Mouse (Mus musculus): Measurements from ENCODE around the gene Srd5a2.
"Not testable (repeated sequence)": the region's sequence is repeated elsewhere in the genome, so short reads cannot be mapped to it uniquely, and the experiment has no call there.

Gene Srd5a2

GRCm38 (mm10) chr17:74047210-74048082 lies at the start of gene Srd5a2:
TSS of gene Srd5a2 (minus strand) at chr17:74047916.
- DNase-seq (ENCODE audit: low spot score) = no peak

GRCm38 (mm10) chr17:74088886-74089678 lies 41.4 kb upstream of the Srd5a2 start:
- DNase-seq (ENCODE audit: low spot score) = no peak

GRCm38 (mm10) chr17:74088016-74088415 lies 40.3 kb upstream of the Srd5a2 start:
- no peak for DNase-seq (ENCODE audit: low spot score)

GRCm38 (mm10) chr17:74083370-74083769 lies 35.7 kb upstream of the Srd5a2 start:
- no peak for DNase-seq (ENCODE audit: low spot score)

GRCm38 (mm10) chr17:74080076-74080615 lies 32.4 kb upstream of the Srd5a2 start:
- DNase-seq (ENCODE audit: low spot score) = no peak

GRCm38 (mm10) chr17:74078776-74079495 lies 31.2 kb upstream of the Srd5a2 start:
- no peak for DNase-seq (ENCODE audit: low spot score)

GRCm38 (mm10) chr17:74073067-74073466 lies 25.4 kb upstream of the Srd5a2 start:
- DNase-seq (ENCODE audit: low spot score) = not testable (repeated sequence)

GRCm38 (mm10) chr17:74062763-74063162 lies 15.0 kb upstream of the Srd5a2 start:
- DNase-seq (ENCODE audit: low spot score) = not testable (repeated sequence)

GRCm38 (mm10) chr17:74048229-74048816 lies 607 bp upstream of the Srd5a2 start:
- no peak for DNase-seq (ENCODE audit: low spot score)

- no peak for DNase-seq (ENCODE audit: low spot score)
These were observed 4.0 kb downstream of the Srd5a2 start for GRCm38 (mm10) chr17:74043754-74044153.

GRCm38 (mm10) chr17:74020526-74021203 lies 27.1 kb downstream of the Srd5a2 start:
- DNase-seq (ENCODE audit: low spot score) = peak; percentile 68

- no peak for DNase-seq (ENCODE audit: low spot score)
These were observed 29.4 kb downstream of the Srd5a2 start for GRCm38 (mm10) chr17:74018281-74018680.

GRCm38 (mm10) chr17:74017649-74018048 lies 30.1 kb downstream of the Srd5a2 start:
- DNase-seq (ENCODE audit: low spot score) = no peak

- DNase-seq (ENCODE audit: low spot score) = no peak
These were observed 32.6 kb downstream of the Srd5a2 start for GRCm38 (mm10) chr17:74015128-74015527.

- no peak for DNase-seq (ENCODE audit: low spot score)
These were observed 39.0 kb downstream of the Srd5a2 start for GRCm38 (mm10) chr17:74008680-74009079.

- no peak for DNase-seq (ENCODE audit: low spot score)
These were observed 40.7 kb downstream of the Srd5a2 start for GRCm38 (mm10) chr17:74007001-74007400.

GRCm38 (mm10) chr17:74002396-74002795 lies 45.3 kb downstream of the Srd5a2 start:
- DNase-seq (ENCODE audit: low spot score) = no peak

- DNase-seq (ENCODE audit: low spot score) = no peak
These were observed 51.6 kb downstream of the Srd5a2 start for GRCm38 (mm10) chr17:73995907-73996645.

GRCm38 (mm10) chr17:73991264-73991663 lies 56.5 kb downstream of the Srd5a2 start:
- DNase-seq (ENCODE audit: low spot score) = no peak

GRCm38 (mm10) chr17:73986571-73986970 lies 61.1 kb downstream of the Srd5a2 start:
- no peak for DNase-seq (ENCODE audit: low spot score)
